Mouse (Mus musculus) hindlimb bud, embryonic 11.5 days (tissue): ENCODE measurements at regions not wholly inside any gene's neighbourhood (a gene's known extent, or its start where the extent isn't known, plus 50 kb on each side); places are given as distances from the start of the nearest gene placed in this dataset.
"Not testable (repeated sequence)": the region's sequence is repeated elsewhere in the genome, so short reads cannot be mapped to it uniquely, and the experiment has no call there.

Experiments used
- DNase-seq: peaks from one replicate; pipeline ENCODE4 v3.0.0-alpha.2; 2012; ENCODE audit warnings: low read depth, low spot score; ENCODE audit errors: extremely low spot score

- DNase-seq: no peak
These were observed 92.7 kb downstream of the Cd24a start for GRCm38 (mm10) chr10:43670745-43671144.

- DNase-seq: no peak
These were observed 93.7 kb downstream of the Cd24a start for GRCm38 (mm10) chr10:43671785-43672184.

GRCm38 (mm10) chr10:43672490-43672889, 94.4 kb downstream of the Cd24a start:
- no peak for DNase-seq

GRCm38 (mm10) chr10:43674749-43675148, 96.7 kb downstream of the Cd24a start:
- no peak for DNase-seq

DNA sequence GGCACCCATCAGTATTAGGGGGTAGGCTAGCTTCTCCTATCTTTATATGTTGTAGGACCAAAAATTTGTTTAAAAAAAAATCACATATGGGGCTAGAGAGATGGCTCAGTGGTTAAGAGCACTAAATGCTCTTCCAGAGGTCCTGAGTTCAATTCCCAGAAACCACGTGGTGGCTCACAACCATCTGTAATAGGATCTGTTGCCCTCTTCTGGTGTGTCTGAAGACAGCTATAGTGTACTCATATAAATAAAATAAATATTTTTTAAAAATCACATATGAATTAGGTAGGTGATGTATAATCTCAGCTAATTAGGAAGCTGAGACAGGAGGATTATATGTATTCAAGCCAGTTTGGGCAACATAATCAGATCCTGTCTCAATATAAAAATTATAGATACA, 97.4 kb downstream of the Cd24a start:
- not testable (repeated sequence) for DNase-seq

DNA sequence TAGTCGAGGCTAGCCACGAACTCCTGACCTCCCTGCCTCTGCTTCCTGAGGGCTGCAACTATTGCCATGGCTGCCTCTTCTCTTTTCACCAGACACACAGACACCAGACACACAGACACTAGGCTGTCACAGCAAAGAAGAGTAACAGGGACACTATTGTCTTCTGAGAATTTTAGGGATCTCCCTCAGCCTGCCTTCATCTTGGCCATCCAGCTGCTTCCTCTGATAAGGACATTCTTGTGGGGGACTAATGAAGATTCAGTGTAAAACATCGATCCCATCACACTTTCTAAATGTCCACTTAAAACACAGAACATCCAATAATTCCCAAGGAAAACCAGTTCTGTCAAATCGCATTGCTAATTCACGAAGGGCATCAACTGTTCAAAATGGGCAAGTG, 98.2 kb downstream of the Cd24a start:
- DNase-seq: no peak

- DNase-seq: no peak
These were observed 106.4 kb downstream of the Cd24a start for GRCm38 (mm10) chr10:43684247-43685033.

DNA sequence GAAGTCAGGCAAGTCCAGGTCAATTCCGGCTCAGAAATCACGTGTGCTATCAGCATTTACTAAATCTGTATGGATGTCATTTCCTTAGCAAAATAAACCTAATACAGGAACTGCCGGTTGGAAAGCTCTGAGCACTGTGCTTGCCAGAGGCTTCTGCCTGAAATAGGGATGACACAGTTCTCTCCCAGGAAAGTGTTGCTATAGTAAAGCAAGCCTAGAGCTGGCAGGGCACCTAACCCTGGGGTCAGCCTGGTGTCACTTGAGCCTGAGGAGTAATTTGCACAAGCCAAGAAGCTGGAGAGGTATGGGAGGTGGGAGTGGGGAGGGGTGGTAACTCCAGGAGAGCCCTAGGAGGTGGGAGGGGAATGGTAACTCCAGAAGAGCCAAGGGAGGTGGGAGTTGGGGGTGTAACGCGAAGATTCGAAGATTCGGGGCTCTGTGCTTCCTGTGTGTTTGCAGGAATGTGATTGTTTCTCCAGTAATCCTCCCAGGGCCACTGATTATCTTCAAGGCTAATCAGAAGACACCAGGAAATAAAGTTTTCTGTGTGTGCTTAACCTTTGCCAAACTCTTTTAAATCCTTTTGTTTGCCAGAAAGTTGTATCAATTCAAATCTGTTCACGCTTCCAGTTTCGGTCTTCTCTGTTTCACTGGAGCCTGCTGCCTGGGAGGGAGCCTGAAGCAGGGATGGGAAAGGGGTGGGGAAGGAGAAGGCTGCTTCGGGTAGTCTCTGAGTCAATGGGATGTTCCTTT, 111.3 kb downstream of the Cd24a start:
- DNase-seq: no peak

DNA sequence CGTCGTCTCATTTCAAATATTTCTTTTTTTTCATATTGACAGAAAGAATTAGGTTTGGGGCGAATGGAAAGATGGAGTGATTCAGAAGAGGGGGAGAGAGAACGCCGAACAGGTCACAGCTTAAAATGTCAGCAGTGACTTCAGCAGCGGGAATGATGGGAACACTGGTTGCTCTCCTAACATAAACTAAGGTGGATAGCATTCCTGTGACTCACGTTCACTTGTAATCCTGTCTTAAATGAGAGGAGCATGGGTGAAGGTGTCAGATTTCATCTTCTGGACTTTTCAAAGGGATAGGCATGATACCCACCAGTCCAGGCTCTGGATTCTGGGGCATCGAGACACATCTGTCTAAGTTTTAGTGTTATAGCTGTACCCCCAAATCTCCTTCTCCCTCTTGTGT, 111.8 kb downstream of the Cd24a start:
- DNase-seq: no peak

- DNase-seq: no peak
These were observed 115.9 kb downstream of the Cd24a start for GRCm38 (mm10) chr10:43693974-43694373.

DNA sequence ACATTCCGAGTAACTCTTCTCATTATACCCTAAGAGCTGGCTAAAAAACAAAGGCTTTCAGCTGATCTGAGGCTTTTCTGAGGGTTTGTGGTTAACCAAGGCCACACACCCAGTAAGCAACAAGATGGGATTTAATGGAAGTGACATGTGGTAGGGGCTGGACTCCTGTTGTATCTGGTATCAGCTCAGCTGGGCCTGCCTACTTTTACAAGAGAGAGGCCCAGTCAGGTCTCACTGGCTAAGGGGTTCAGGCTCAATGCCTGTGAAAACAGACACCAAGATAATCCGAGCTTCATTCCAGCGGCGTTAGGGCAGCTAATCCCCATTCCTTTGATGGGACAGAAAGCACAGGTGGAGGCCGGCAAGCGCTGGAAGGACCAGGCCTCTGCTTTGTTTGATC, 116.4 kb downstream of the Cd24a start:
- DNase-seq: no peak

DNA sequence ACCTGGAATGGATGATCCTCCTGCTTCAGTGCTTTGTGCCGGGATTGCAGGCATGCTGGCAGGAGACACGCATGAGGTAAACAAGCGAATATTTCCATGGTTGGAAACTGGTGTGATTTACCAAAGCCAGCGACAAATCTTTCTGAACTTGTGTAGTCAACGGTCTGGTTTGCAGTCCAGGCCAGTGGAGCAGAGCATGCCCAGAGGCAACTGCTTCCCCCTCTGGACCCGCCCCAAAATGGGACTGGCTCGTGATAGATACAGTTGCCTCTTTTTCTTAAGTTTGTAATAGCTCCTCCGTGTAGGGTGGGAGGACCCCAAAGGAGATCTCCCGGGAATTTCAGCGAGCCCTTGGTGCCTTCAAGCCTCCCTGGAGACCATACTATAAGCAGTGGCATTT, 117.4 kb downstream of the Cd24a start:
- DNase-seq: no peak

- no peak for DNase-seq
These were observed 119.8 kb downstream of the Cd24a start for GRCm38 (mm10) chr10:43697917-43698316.

DNA sequence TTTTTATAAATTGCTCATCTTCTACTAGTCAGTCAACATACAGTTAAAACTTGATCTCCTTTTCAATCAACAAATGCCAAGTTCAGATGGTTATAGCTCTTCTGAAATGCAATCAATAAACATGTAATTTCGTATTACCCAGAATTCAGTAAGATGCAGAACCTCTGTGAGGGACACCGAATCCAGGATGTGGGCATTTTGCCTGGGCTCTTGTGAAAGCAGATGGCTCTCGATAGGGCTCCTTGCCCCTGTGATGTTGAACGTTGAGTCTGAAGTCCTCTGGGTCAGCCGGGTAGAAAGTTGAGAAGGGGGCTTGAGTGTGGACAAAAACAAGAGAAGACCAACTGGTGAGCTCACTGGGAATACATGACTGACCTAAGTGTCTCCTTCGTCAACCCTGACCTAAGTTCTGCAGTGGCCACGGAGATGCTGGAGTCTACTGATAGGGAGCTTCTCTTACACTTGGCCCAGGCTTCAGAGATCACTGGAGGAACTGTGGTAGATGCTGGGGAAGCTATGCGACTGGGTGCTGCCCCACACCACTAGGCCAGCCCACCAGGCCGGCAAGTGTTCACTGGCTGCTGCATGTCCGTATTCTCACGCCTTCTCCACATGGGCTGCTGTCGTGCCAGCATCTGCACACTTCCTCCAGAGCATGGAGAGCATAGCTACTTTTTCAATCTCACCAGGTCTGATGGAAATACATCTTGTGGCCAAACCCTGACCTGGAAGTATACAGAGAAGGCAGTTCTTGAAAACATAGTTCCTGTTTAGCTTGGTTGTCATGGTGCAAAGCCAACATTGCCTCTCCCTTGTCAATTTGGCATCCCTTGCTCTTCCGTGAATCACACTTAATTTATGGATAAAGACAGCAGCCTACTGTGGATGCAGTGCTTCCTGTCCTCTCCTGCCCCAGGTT, 122.5 kb downstream of the Cd24a start:
- no peak for DNase-seq

- DNase-seq: no peak
These were observed 124.8 kb downstream of the Cd24a start for GRCm38 (mm10) chr10:43702895-43703294.

DNA sequence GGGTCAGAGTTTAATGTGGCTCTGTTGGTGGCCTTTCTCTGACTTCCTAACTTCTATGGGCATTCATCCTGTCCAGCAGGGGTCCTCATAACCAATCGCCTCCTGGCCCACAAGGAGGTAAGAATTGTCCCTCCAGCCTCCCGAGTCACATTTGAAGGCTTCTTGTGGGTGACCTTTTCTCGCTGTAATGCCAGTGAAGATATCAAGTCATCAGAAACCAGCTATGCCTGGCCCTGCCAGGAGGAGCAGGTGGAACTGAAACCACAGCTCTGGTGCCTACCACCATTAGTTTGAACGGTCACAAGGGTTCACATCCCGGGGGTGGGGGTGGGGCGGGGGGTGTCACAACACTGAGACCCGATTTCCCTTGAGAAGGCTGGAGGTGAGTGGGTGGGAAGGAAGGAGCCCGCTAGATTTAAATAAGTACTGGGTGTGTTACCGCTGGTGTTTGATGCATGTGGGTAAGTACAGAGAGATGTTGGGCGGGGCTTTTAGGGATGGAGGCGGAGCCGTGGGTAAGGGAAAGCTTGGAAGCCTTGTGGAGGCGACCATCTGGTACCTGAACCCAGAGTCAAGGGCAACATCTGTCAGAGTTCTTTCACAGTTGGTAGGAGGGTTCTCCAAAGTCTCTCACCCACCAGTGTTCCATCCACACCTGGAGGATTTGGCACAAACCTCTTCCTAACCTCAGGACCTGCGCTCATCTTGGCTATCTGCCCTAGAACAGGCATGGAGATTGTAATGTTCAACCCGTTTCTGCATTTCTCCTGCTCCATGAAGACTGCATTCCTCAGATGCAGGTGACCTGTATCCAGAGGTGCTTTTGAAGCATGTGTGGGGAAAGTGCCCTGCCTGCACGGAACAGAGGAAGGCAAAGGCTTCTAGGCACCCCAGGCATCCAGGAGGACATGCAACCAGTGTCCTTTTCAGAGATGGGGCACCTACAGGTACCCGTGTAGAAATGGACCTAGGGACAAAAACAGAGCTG, 128.2 kb downstream of the Cd24a start:
- no peak for DNase-seq

- DNase-seq: no peak
These were observed 128.9 kb downstream of the Cd24a start for GRCm38 (mm10) chr10:43707011-43707410.

DNA sequence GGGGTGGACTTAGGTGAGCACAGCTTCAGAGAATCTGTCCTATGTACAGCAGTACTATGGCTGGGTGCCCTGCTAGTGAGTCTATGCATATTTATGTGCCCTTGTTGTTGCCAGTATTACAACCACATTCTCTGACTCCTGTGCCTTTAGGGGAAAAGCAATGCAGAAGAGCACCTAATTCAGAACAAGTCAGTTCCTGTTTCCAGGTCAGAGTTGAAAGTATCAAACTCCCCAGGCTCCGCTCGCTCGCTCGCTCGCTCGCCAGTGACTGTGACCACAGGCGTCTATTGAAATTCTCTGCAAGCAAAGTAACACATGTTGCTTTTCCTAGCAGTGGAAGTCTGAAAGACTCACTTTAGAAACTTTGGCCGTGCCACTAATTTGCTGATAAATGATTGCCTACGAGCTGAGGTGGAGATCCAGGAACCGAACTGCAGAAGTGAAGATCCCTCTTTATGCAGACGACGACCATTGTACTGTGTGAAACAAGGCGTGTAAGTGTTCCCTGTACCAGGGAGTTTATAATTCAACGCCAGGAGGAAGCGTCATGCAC, 129.8 kb downstream of the Cd24a start:
- DNase-seq: no peak

DNA sequence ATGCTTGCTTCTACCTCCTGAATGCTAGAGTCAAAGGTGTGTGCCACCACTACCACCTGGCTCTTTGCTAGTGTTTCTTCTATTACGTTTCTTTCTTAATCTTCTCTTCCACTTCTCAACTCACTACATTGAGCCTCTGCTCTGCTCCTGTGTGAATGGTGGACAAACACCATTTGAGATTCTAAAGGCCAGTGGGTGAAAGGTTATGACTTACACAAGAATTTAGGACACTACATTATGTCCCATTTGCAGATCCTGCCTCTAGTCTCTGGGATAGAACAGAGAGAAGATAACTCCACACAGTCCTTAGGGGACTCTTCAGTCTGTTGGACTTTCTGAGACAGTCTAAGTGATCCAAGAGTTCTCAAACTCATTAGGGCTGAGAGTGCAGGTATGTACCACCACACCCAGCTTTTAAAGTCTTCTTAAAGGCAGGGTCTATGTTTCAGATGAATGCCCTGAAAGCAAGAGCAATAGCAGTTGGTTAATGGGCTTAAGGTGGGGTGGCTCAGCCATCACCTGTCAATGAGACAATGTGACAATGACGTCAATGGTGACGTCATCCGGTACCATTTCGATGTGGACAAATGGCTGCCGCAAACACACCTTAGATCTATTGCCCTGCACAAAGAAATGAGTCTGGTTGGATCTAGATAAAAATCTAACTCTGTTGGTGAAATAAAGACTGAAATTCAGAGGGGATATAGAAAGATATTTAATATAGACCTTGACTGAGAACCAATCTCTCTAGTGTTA, 131.4 kb downstream of the Cd24a start:
- DNase-seq: no peak
